Mouse (Mus musculus) brown adipose tissue, adult 24 weeks (tissue): ENCODE results near the gene Abhd4. TPM values are rescaled to one million over a fixed set of nuclear protein-coding genes. Genes with fewer than 3 reads are reported as not detected.

Experiments used
- H3K27ac ChIP-seq: fragments of 200-500 bp; replicated peaks from 2 replicates; pipeline ENCODE4 v1.5.1; 2012; ENCODE audit warnings: low read depth, mild to moderate bottlenecking, low read length
- H3K4me1 ChIP-seq: fragments of 200-500 bp; 2 replicates; pipeline ENCODE4 v1.6.1; 2012; ENCODE audit warnings: low read length, mixed read lengths; ENCODE audit not compliant: control insufficient read depth, insufficient read depth, insufficient read length
- H3K4me3 ChIP-seq: fragments of 200-500 bp; 2 replicates; pipeline ENCODE4 v1.5.1; 2012; ENCODE audit warnings: low read depth, mild to moderate bottlenecking, low read length, moderate library complexity; ENCODE audit not compliant: insufficient read depth
- polyA plus RNA-seq: library from polyadenylated mRNA; stranded (reverse); fragments of >200 nt; gene quantifications from 2 replicates; pipeline ENCODE4 v1.2.4, GENCODE M21; 2012; ENCODE audit not compliant: missing spikeins, insufficient read depth, insufficient read length

The Abhd4 gene
- polyA plus RNA-seq, 1 experiment, result 80.5 TPM

DNA sequence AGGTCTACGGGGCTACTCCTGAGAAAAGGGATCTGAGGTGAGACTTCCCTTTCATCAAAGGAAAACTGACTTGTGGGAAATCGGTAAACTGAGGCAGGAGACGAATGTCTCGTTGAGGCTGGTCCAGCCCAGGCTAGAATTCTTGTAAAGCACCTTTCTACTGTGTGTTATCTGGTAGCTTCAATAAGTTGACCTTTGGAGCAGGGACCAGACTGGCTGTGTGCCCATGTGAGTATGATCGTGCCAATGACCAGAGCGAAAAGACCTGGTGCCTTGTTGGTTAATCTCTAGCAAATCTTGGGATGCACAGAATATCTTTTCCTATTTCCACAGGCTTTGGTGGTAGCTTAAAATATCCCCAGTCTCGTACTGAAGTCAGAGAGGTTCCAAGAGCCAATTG lies 37.9 kb upstream of the Abhd4 start:
- H3K27ac ChIP-seq, result no peak overlapping the region

GRCm38 (mm10) chr14:54218233-54218632 lies 35.8 kb upstream of the Abhd4 start:
- Histone ChIP-seq H3K27ac (no peak overlapping the region), H3K4me3 (no peak overlapping the region), H3K4me1 (peaks cover 4% of the 10 kb centered on the region; the same call in 1 of the 2 replicates)

More for the DNA sequence above, 37.9 kb upstream of the Abhd4 start:
- Histone ChIP-seq H3K4me1 (peaks cover 4% of the 10 kb centered on the region; the same call in 1 of the 2 replicates), H3K4me3 (no peak overlapping the region)

DNA sequence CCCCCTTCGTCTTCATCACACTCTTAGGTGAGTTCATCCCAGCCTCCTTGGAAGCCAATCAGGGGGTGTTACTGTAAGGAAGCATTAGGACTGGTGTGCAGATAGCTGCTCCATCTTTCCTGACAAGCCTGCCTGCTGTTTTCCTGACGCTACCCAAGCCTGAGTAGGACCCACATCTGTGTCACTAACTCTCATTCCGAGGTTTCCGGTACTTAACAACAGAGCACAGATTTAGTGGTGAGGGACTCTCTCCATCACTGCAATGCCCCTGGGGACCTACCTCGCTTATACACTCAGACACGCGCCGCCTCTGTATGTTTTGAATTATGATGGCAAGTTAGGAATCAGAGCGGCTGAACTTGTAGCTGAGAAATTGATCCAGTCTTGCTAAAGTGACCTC lies 35.3 kb upstream of the Abhd4 start:
- Histone ChIP-seq H3K4me3 (no peak overlapping the region), H3K4me1 (peaks cover 4% of the 10 kb centered on the region; the same call in 1 of the 2 replicates), H3K27ac (no peak overlapping the region)

- Histone ChIP-seq H3K27ac (no peak overlapping the region), H3K4me1 (peaks cover 4% of the 10 kb centered on the region; the same call in 1 of the 2 replicates), H3K4me3 (no peak overlapping the region)
Observed at GRCm38 (mm10) chr14:54219256-54219655, 34.7 kb upstream of the Abhd4 start.

DNA sequence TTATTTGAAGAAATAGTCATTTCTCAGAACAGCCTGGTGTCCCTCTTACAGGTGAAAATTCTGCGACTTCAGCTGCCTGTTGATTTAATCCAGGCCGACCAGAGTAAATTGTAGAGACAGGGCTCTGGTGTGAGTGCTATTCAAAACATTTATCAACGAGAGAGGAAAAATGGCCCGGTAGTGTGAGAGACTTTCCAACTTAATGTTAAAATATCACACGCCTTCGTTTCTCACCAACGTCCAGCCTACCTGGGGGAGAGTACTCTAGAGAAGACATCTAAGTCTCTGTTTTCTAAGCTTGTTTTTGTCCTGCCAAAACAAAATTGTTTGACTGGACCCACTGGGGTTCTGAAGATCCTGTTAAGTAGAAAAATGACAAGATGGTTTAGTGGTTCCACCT lies 34.1 kb upstream of the Abhd4 start:
- peaks cover 3% of the 10 kb centered on the region; the same call in 1 of the 2 replicates for H3K4me1 ChIP-seq
- H3K27ac ChIP-seq, result no peak overlapping the region
- H3K4me3 ChIP-seq, result no peak overlapping the region

DNA sequence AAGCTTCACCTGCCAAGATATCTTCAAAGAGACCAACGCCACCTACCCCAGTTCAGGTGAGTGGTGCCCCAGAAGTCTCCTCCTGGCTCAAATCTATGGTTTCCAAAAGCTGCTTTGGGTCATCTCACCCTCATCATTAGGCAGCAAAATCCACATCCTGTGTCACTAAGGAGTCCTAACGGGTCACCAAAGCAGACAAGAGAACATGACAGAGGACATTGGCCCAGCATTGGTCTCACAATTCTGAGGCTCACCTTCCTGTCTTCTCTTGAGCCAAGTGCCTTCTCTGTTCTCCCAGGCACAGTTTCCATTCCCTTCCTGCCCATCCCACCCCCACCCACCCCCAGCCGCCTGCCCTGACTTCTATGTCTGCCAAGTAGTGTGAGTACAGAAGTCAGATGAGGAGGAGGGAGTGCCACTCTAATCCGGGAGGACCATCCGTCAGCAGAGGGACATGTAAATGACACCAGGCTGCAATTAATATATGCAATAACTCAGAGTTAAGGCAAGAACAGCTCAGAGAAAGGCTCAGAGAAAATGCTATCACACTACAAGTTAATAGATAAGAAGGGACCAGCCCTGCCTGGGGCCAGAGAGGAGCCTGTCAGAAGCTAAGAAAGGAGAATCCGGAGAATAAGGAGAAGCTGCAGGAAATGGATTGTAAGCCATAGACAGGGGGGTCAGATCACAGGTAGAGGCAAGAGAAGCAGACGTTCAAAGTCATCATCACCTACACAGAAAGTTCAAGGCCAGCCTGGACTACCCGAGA lies 33.1 kb upstream of the Abhd4 start:
- H3K4me3 ChIP-seq, result no peak overlapping the region

DNA sequence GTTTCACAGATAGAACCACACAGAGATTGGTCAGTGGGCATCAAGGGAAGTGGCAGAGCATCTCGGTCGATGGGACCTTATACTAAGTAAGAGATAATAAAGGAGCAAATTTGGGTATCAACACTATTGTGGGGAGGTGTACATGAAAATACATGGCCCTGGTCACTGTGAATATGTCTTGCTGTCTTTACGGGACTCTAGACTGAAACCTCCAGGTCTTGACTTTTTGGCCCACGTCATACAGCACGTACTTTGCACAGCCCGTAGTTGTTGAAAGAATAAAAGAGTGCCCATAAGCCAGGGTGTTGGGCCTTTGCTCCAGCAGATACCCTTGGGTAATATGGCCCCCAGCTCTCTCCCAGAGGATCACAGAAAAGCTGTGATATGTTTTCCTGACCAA lies 32.3 kb upstream of the Abhd4 start:
- no peaks in the 10 kb centered on the region for H3K4me1 ChIP-seq
- no peak overlapping the region for H3K27ac ChIP-seq
- H3K4me3 ChIP-seq, result no peak overlapping the region

More for the DNA sequence above, 33.1 kb upstream of the Abhd4 start:
- H3K4me1 ChIP-seq, result no peaks in the 10 kb centered on the region
- no peak overlapping the region for H3K27ac ChIP-seq

- Histone ChIP-seq H3K27ac (no peak overlapping the region), H3K4me1 (no peaks in the 10 kb centered on the region), H3K4me3 (no peak overlapping the region)
Observed at GRCm38 (mm10) chr14:54222289-54222727, 31.7 kb upstream of the Abhd4 start.

DNA sequence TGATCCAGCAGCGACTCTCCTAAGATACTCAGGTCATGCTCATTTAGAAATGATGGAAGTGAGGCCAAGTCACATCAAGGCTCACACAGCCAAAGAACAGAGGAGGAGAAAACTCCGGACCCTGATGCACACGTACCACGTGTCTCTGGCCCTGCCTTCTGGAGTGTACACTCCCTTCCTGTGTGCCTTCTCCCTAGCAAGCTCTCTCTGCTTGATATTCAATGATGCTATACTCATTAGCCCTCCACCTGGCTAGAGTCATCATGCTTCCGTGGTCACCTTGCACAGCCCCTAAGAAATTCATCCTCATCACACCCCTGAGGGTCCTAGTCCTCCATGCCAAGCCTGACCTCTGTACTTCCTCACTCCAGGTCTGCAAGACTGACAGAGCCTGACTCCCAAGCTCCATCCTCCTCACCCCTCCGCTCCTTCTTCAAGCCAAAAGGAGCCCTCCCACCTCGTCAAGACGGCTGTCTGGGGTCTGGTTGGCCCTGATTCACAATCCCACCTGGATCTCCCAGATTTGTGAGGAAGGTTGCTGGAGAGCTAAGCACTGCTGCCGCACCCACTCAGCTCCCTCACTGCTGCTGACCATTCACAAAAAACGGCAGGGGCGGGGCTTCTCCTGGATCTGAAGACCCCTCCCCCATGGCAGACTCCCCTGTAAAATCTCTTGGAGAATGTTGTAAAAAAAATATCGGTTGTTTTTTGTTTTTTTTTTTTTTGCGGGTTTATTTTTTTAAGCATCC lies 30.5 kb upstream of the Abhd4 start:
- Histone ChIP-seq H3K4me3 (no peak overlapping the region), H3K27ac (no peak overlapping the region)

DNA sequence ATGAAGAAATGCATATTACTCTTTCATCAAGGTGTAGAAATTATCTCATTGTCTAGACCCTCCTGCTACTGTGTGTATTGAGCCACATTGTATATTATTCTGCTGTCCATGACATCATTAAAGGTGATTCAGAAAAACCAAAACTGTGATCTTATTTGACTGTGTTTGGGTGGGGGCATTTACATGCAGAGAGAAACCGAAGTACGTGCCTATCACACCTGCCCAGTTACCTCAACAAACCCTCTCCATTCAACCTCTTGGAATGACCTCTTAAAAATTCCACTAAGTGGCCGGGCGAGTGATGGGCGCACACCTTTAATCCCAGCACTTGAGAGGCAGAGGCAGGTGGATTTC lies 29.9 kb upstream of the Abhd4 start:
- Histone ChIP-seq H3K4me3 (no peak overlapping the region), H3K27ac (no peak overlapping the region), H3K4me1 (no peaks in the 10 kb centered on the region)

More for the DNA sequence above, 30.5 kb upstream of the Abhd4 start:
- H3K4me1 ChIP-seq, result no peaks in the 10 kb centered on the region

DNA sequence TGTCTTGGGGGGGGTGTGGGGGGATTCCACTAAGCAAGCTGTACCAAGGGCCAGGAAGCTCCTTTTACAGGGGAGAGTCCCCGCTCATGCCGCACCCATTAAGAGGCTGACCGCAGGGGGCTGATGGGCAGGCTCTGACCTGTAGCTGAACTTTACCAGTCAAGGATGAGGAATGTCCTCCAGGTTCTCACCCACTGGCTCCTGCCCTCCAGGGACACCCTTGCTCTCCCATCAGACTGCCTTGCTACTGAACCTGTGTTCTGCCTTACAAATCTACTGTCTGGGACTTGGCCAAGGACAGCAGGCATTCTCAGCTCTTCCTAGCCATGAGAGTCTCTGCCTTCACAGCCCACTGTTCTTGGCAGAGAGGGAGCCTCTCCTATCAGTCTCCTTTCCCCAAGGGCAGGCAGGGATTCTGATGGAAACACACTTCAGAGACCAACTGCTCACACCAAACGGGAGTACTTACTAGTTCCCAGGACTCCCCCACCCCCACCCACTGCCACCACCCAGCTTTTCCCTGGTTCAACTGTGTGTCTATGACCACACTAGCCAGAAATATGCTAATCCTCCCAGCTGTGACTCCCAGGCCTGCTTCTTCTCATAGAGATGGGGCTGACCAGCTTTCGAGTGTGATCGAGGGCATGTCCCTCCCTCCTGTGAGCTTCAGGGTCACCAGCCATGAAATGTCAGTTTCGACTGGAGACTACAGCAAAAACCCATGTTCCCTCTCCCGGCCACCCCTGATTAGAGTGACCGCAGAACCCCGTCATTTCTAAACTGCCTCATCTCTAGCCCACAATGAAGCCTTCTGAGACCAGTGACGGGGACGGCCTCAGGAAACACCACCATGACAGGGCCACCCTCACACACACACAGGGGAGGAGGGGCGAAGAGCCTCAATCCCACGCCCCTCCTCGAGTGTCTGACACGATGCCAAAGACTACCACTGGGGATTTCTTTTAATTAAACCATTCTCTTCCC lies 29.2 kb upstream of the Abhd4 start:
- H3K27ac ChIP-seq, result no peak overlapping the region
- H3K4me1 ChIP-seq, result no peaks in the 10 kb centered on the region
- H3K4me3 ChIP-seq, result no peak overlapping the region

- Histone ChIP-seq H3K4me1 (no peaks in the 10 kb centered on the region), H3K4me3 (no peak overlapping the region), H3K27ac (no peak overlapping the region)
Observed at GRCm38 (mm10) chr14:54225725-54226124, 28.3 kb upstream of the Abhd4 start.

GRCm38 (mm10) chr14:54226911-54227811 lies 26.8 kb upstream of the Abhd4 start:
- H3K4me3 ChIP-seq, result peak overlapping the region; percentile 33
- H3K27ac ChIP-seq, result 0 out of 2 replicates have a peak overlapping the region, but pooled peaks have one; percentile 36
- H3K4me1 ChIP-seq, result peaks cover 2% of the 10 kb centered on the region; the same call in 1 of the 2 replicates
